Mouse (Mus musculus): ENCODE data around the gene E130308A19Rik. TPM values are rescaled to one million over a fixed set of nuclear protein-coding genes. Genes with fewer than 3 reads are reported as not detected.
A peak's percentile ranks its signal among the peaks of the same experiment; 100 is the strongest.

The E130308A19Rik gene
- total RNA-seq, 4 experiments from 2014 or later: 12.3 to 14.2 (median 13.2) TPM

DNA sequence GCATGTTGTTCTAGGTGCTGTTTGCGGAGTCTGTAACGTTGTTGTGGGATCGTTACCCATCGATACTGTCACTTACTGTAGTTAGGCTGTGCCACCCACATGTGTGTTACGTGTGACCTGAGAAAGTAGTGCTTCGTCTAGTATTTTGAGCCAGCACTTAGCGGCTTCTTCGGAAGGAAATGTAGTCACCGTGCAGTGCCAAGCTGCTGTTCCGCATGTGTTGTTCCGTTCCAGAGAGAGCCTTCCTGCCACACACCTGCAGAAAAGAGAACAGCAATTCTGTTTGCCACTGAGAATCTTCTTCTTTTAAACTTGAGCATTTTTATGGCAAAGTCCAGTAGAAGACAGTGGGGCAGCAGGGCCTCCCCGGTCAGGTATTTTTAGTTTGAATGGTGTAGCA is 100.5 kb downstream of the E130308A19Rik start:
- no peak for DNase-seq (ENCODE audit: low spot score in 2 of 2)

GRCm38 (mm10) chr4:59727187-59727877 is 101.3 kb downstream of the E130308A19Rik start:
- no peak for DNase-seq (ENCODE audit: low spot score in 2 of 2)

- DNase-seq (ENCODE audit: low spot score in 2 of 2): no peak
Observed at GRCm38 (mm10) chr4:59727878-59728261, 101.9 kb downstream of the E130308A19Rik start.

GRCm38 (mm10) chr4:59728839-59729238 is 102.8 kb downstream of the E130308A19Rik start:
- DNase-seq (ENCODE audit: low spot score in 2 of 2): no peak

DNA sequence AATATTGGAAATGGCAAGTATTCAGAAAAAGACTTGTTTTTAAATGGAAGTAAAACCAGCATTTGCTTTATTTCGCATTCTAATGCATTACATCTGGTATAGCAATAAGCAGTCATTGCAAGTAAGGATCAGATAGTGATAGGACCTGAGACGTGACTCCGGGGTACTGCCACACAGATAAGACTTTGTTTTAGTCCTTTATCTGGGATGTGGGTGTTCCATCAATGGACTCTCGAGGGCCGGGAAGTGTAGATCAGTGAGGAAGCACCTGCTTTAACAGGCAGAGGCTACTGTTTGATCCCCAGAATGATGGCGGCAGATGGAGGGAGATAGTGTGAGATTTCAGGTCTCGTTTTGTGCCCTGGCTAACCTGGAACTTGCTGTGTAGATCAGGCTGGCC is 105.5 kb downstream of the E130308A19Rik start:
- no peak for DNase-seq (ENCODE audit: low spot score in 2 of 2)

DNA sequence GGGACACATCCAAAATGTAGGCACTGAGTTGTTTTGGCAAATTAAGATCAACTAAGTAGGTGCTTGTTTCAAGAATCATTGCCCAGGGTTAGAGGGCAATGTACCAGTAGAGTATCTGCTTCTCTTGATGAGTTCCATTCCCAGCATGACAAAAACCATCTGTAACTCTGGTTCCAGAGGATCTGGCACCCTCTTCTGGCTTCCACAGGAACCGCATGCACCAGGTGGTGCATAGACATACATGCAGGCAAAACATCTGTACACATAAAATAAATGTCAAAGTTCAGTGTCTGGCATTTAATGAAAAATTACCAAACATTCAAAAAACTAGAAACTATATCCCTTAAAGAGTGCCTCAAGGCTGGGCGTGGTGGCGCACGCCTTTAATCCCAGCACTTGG is 113.3 kb downstream of the E130308A19Rik start:
- DNase-seq (ENCODE audit: low spot score in 2 of 2): no peak

DNA sequence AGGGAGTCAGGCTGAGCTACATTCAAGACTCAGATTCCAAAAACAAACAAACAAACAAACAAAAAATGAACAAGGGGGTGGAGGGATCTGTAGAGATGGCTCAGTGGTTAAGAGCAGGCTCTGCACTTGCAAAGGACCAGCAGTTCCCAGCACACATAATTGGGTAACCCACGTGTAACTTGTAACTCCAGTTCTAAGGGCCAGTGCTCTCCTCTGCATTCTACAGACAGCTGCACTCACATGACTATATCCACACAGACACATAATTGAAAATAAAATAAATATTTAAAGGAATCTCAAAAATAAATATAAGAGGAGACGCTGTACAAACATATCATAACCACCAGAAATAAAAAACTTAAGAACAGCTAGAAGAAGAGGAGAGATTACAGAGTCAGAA is 113.9 kb downstream of the E130308A19Rik start:
- no peak for DNase-seq (ENCODE audit: low spot score in 2 of 2)

- DNase-seq (ENCODE audit: low spot score in 2 of 2): no peak
Observed at GRCm38 (mm10) chr4:59753491-59754140, 127.6 kb downstream of the E130308A19Rik start.

DNA sequence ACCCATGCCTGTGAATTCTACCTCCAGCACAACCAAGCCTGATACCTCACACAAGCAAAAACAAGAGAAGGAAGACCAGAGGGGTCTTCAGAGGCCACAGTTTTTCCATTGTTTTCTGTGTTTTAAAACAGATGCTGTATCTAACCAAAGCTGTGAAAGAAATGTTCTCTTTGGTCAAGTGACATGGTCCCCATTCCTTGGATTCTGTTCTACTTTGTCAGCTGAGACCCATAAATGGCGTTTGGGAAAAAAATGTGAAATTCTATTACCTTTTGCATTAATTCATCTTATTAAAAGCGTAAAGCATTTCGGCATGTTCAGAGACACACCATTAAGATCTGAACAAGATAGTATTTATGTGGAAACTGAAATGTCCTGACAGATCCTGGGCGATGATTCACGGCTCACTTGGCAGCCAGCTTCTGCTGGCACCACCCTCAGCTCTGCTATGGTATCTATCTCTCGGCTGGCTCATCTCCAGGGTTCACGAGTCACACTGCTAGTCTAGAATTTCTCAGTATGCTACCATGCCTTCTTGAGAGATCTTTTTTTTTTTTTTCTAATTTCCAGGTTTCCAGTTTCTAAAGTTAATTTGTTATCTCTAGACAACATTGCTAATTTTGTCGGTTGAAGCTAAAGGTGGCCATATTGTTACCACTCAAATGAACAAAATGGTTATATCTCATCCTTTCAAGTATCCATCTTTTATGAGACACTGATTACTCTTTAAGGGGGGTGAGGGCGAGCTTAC is 130.5 kb downstream of the E130308A19Rik start:
- DNase-seq (ENCODE audit: low spot score in 2 of 2): peak; percentile 18 to 81

GRCm38 (mm10) chr4:59757452-59758435 is 131.7 kb downstream of the E130308A19Rik start:
- DNase-seq (ENCODE audit: low spot score in 2 of 2): no peak

GRCm38 (mm10) chr4:59760016-59760415 is 134.0 kb downstream of the E130308A19Rik start:
- no peak for DNase-seq (ENCODE audit: low spot score in 2 of 2)

GRCm38 (mm10) chr4:59760636-59761364 is 134.8 kb downstream of the E130308A19Rik start:
- no peak for DNase-seq (ENCODE audit: low spot score in 2 of 2)

DNA sequence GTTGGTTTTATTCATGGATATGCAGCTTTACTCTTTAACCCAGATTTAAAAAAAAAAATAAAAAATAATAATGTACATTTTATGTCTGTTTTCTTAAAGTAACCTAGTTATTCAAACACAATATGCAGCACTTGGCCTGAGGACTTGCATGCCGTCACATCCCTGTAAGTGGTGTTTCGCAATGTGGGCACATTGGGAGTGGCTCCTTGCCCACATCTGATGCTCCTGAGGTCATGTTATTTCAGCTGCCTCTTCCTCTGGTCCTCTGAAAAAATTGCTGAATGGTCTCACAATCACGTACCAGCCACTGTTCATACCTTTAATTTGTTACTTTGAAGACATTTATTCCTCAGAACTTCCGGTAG is 135.3 kb downstream of the E130308A19Rik start:
- no peak for DNase-seq (ENCODE audit: low spot score in 2 of 2)

GRCm38 (mm10) chr4:59764950-59765349 is 138.9 kb downstream of the E130308A19Rik start:
- DNase-seq (ENCODE audit: low spot score in 2 of 2): no peak

DNA sequence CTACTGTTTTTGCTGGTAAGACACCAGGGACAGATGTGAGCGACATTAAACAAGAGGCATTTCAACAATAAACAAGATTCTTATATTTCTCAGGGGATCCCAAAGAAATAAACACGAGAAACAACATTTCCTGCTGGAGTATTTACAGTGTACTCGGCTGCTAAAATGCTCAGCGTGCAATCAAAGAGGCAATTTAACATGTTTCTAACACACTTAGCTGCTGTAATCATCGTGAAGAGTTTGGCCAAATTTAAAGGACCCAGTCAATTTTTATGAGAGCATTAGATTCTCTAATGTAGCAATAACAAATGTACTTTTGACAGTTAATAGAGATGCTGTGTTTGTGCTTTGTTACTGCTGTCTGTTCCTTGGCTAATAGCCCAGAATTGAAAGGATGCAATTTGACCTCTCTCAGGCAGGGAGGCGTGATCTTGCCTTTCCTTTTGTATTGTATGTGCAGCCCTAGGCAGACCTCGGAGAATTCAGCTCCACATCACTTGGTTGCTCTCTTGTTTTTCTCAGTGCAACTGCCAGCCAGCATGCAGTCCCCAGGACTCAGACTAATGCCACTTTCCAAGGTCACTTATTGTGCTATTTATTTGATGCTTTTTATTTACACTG is 139.5 kb downstream of the E130308A19Rik start:
- no peak for DNase-seq (ENCODE audit: low spot score in 2 of 2)

- no peak for DNase-seq (ENCODE audit: low spot score in 2 of 2)
Observed at GRCm38 (mm10) chr4:59767717-59768116, 141.7 kb downstream of the E130308A19Rik start.

DNA sequence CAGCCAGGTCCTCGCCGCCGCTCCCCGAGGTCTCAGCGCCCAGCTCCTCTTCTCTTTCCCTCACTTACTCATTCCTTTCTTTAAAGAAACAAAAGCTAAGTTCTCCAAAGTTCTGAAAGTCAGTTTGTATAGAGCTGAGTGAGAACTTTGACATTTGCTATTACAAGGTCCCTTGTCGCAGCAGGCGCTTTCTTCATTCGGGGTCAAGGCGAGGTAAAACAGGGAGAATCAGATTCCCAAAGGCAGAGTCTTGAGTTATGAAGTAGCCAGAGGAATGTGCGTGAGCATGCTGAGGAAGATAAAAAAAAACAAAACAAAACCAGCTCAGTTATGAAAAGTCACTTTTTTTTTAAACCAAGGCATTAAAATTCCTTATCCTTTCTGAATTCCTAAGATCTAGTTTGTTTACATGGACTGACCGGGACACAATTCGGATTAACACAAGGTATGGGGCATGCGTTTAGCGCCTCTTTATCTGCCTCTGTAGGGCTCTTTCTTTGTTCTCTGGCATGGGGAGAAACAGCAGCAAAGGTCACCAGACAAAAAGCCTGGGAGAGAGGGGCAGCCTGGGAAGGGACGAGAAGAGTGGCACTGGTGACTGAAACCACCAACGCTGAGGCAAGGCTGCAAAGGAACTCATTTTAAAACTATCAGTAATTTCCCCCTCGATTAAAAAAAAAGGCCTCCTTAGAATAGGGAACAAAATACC is 146.3 kb downstream of the E130308A19Rik start:
- DNase-seq (ENCODE audit: low spot score in 2 of 2): no peak

GRCm38 (mm10) chr4:59777828-59778227 is 151.8 kb downstream of the E130308A19Rik start:
- no peak for DNase-seq (ENCODE audit: low spot score in 2 of 2)

DNA sequence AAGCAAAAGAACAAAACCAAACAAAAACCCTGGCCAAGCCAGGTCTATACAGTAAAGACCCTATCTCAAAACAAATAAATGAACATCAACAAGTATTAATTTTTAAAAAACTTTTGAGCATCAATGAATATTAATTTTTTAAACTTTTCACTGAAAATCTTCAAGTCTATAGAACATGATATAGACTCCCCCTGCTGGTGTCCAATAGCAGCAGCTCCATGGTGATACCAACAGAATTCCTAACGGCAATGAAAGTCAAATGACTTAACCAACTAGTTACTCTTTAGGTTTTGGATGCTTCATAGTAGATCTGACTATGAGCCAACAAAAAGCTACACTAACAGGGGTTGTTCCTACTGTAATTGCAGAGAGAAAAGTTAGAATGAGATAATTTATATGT is 154.6 kb downstream of the E130308A19Rik start:
- DNase-seq (ENCODE audit: low spot score in 2 of 2): no peak
